Mouse (Mus musculus) T-helper 17 cell (primary cell): ENCODE data around the gene Tcp10a.
"Not testable (repeated sequence)": the region's sequence is repeated elsewhere in the genome, so short reads cannot be mapped to it uniquely, and the experiment has no call there.

Source experiments
- in situ Hi-C, 2 experiments: fragments of 300-600 bp; cut with MboI, MseI; formaldehyde crosslinking; loops; 1 replicate in 1 of 2; 2 replicates in 1 of 2; pipeline ENCODE4 v1.15.1; 2025; ENCODE audit warnings: high pct_unique_total_duplicates in 2 of 2

Tcp10a gene

GRCm38 (mm10) chr17:7366676-7367374 is 42.4 kb downstream of the Tcp10a start:
- in situ Hi-C loops: not testable (repeated sequence)

DNA sequence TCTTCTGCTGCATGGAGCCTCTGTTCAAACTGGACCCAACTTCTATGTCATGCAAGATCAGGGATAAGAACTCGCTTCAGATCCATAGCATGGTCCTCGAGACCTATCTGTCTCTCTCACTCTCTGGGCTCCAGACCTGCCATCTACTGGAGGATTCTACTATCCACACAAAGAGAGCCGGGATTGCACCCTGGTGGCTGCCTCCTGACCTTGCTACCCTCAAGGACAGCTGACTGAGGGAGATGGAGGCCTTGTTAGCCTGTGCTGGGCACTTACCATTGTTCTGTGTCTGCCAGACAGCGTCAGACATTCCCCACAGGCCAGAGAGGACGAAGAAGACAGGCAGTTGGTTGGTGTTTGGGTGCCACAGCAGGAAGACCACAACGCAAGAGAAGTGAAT is 45.0 kb downstream of the Tcp10a start:
- in situ Hi-C loops: not testable (repeated sequence)

DNA sequence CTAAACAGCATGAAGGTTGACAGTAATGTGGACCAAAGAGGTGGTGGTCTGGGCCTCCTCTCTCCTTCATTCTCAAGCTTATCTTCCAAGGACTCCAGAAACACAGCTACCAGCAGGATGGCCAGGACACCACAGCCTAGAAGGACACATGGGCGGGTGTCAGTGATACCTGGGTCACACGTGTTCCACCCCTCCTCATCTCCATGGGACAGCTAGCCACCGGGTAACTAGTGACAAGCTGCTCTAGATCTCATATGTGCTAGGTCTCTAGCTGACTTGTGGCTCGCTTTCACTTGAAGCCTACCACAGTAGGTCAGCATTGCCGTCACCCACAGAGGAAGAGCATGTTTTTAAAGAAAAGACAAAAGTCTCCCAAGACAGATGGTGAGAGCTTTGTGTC is 47.4 kb downstream of the Tcp10a start, which contains the start of gene Gm49630:
TSS of gene Gm49630 (minus strand) at position 101 of the 400 bp plus-strand sequence.
- in situ Hi-C loops: not testable (repeated sequence)

DNA sequence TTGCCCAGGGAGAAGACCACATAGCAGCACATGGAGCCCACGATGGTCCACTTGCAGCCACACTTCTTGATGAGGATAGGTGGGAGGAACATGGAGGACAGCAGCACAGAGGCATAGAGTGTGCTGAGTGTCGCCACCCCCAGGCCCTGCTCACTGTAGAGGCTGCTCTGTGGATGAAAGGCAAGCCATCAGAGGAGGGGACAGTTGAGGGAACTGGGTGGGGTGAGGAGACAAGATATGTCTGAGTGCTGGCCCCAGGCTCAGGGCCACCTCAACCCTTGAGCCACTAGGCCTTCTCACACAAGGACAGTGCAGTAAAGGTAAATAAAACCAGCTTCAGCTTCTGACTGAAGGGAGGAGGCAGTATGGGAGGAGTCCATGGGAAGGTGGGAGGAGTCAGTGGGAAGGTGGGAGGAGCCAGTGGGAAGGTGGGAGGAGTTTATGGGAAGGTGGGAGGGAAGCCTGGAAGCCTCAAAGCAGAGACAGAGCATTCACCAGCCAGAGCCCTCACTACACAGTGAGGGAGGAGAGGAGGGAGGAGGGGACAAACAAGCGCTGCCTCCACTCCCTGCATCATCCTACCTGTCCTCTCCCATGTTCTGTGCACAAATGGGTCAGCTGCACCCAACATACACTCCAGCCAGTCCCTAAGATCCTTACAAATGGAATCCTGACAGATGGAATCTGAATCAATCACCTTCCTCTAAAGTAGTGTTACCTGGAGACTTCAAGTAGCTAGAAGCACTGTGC is 52.7 kb downstream of the Tcp10a start:
- in situ Hi-C loops: not testable (repeated sequence)

- in situ Hi-C loops: not testable (repeated sequence)
Measured at GRCm38 (mm10) chr17:7377907-7378306, 53.5 kb downstream of the Tcp10a start.

DNA sequence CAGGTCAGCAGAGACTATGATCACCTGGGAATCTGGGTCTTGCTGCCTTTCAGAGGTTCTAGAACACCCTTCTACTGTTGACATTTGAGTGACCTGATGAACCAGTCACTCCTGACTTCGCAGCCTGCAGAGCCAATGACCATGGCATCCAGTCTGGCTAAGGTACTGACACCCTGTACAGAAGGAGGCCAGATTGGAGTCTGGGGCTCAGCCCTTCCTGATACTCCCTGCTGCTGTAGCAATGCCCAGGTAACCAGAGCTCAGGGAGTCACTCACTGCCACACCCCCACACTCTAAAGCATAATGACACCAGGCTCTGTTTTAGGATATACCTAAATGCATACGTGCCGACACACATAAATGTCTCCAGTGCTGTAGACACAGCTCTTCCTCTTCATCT is 58.3 kb downstream of the Tcp10a start:
- in situ Hi-C loops: not testable (repeated sequence)

DNA sequence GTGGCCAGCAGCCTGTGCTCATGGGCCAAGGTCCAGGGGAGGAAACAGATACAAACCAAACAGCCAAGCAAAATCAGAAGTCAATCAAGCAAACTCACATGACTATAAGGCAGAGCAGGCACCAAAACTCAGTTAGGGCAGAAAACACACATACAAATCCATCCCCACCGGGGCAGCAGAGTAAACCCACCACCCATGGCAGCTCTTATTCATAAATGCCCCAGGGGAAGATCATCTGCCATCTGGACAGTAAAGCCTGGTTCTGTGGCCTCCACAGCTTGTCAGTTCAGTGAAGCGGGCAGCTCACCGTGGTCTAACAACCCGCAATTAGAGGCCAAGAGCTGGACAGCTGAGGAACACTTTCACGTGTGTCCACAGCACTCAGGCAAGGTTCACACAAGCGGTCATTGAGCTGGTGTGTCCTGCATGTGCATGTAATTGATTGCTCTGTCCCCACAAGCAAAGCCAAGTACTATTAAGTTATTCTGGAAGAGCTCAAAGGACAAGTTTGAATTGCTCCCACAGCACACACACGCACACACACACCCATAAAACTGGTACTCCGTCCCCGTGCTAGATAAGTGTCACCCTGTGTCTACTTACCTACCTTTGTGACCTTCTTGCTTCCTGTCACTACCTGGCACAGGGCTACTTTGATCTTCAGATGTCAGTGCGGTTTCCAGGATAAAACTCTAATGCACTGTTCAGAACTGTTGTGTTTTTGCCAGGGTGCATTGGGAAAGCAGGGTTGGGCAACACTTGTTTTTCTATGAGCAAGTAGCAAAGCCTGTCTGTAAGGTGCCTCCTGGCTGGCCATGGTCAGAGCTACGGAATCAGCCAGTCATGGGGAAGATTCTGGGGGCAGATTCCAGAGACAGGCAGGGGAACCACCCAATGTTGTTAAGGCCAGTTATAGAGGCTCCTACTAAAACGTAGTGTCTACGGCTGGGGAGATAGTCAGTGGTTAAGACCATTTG is 59.0 kb downstream of the Tcp10a start:
- in situ Hi-C loops: not testable (repeated sequence)

GRCm38 (mm10) chr17:7385364-7385763 is 60.9 kb downstream of the Tcp10a start, which contains the start of gene Unc93a2:
TSS of gene Unc93a2 (minus strand) at chr17:7385464.
- in situ Hi-C loops: not testable (repeated sequence)

DNA sequence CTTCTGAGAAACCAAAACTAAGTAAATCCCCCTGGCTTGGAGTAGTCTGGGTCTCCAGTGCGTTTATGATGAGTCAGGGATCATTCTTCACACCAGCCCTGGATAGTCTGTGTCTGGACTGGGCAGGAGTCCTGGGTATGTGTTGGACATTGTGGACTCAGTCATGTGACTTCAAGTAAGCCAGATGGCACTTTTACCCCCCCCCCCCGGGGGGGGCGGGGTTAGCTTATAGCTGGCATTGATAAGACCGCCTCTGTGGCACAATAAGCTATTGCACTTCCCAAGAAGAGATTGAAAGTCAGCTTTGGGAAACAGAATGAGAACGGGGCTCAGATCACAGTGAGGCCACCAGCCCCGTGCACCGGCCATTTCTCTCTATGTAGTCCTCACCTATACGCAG is 61.6 kb downstream of the Tcp10a start:
- in situ Hi-C loops: not testable (repeated sequence)

- in situ Hi-C loops: not testable (repeated sequence)
Measured at GRCm38 (mm10) chr17:7388341-7388957, 64.0 kb downstream of the Tcp10a start.

DNA sequence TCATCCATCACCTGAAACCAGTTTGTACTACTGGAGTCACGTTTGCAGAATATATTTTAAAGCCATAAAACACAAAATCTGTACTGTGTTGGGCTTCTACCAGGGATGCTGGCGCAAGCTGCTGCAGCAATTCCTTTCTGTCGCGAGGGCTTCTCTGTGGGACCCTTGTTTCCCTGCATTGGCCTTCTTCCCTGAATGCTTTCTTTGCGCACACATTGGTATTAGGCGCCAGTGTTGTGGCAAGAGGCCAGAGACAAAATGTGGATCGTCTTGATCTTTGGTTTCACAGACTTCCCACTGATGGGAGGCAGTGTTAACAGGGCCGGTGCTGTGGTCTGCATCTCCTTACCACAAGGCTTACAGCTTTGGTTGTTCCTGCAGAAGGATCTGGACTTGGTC is 64.5 kb downstream of the Tcp10a start:
- in situ Hi-C loops: not testable (repeated sequence)

DNA sequence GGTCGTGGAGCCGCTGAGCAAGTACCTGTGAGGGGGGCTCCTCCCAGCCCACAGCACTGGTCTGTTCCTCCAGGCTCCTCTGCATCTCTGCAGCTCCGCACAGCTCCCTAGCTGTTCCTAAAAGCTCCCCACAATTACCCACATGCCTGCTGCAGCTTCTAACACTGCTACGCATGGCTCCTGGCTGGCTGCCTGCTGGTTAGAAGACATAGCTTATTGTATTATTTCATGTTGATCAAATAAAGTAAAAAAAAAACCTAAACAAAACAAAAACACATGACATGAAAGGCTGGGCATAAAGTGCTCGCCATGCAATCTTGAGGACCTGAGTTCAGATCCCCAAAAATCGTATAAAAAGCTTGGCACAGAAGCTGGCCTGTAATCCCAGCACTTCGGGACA is 65.5 kb downstream of the Tcp10a start:
- in situ Hi-C loops: not testable (repeated sequence)

DNA sequence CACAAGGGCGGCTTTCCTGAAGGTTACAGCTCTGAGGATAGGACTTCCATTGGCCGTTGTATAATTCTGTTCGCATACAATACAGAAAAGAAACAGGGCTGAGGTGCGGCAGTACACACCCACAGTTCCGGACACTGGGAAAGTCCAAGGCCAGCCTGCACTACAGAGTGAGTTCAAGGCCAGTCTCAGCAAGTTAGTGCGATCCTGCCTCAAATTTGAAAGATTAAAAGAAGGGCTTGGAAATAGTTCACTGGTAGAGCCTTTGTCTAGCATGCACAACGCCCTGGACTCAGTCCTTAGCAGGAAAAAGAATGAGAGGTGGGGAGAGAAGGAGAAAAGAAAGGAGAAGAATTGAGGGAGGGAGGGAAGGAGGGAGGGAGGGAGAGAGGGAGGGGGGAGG is 70.7 kb downstream of the Tcp10a start:
- in situ Hi-C loops: not testable (repeated sequence)
